Comparison of ENCODE assay signal across 9 mouse cellular contexts in the genomic region with DNA sequence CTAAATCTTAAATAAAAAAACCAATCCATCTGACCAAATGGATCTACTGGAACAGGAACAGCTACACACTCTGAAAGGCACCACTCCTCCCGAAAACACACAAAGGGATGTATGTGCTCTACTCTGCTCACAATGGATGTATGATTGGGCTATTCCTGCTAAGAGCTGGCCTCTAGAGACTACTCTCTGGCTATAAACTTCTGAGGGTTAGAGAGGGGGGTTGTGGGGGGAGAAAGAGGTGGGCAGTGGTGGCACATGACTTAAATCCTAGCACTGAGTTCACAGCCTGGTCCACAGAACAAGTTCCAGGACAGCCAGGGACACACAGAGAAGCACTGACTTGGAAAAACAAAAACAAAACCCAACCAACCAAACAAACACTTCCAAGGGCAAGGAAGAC. TPM values are rescaled to one million over a fixed set of nuclear protein-coding genes. Genes with fewer than 3 reads are reported as not detected.
DNase-seq lines count a peak whose midpoint lies in the region; ATAC-seq and TF ChIP-seq lines count a peak whose summit lies in the region.
"Had no signal": no experiment of that assay in that cellular context is flagged by ENCODE, and none has a peak within 500 bp of the region (broad histone marks: within the 10 kb centered on the region; RNA-seq: fewer than 3 reads in every experiment).

No protein-coding gene starts in this region.

- peaks cover 47% of the 10 kb centered on the region for H3K36me3 ChIP-seq in kidney, embryonic 15.5 days
- peaks cover 40% of the 10 kb centered on the region for H3K36me3 ChIP-seq in embryonic facial prominence, embryonic 15.5 days
- H3K36me3 ChIP-seq in hindbrain, postnatal 0 days (ENCODE audit: insufficient read depth, low read length) = peaks cover 24% of the 10 kb centered on the region
- H3K36me3 ChIP-seq in midbrain, embryonic 14.5 days (ENCODE audit: control insufficient read depth, insufficient read depth, low read length) = peaks cover 41% of the 10 kb centered on the region

- no peak for ATAC-seq in kidney, embryonic 15.5 days (replicated peaks; ENCODE audit: low FRiP score)
- no peak for ATAC-seq in embryonic facial prominence, embryonic 15.5 days (ENCODE audit: insufficient number of reproducible peaks, low FRiP score, low TSS enrichment, low read depth)
- no peak for ATAC-seq in hindbrain, postnatal 0 days
- ATAC-seq in midbrain, embryonic 14.5 days (ENCODE audit: low FRiP score, low TSS enrichment) = no peak
- ATAC-seq in frontal cortex, adult (ENCODE audit: low TSS enrichment) = no peak

- H3K9ac ChIP-seq in kidney, embryonic 15.5 days = no peak overlapping the region
- H3K9ac ChIP-seq in embryonic facial prominence, embryonic 15.5 days = no peak overlapping the region
- H3K9ac ChIP-seq in hindbrain, postnatal 0 days (replicated peaks; ENCODE audit: low read length) = no peak overlapping the region
- no peak overlapping the region for H3K9ac ChIP-seq in midbrain, embryonic 14.5 days (replicated peaks; ENCODE audit: low read length)

- no peak for DNase-seq in kidney, adult 8-10 months
- no peak for DNase-seq in hindbrain, postnatal 0 days (ENCODE audit: low spot score)
- no peak for DNase-seq in midbrain, embryonic 14.5 days
- DNase-seq in cerebellum, adult 18-20 months = no peak
- no peak for DNase-seq in right cerebral cortex, postnatal 36 days (ENCODE audit: low spot score in 2 of 2)

- no peak overlapping the region for H3K27ac ChIP-seq in kidney, embryonic 15.5 days
- H3K27ac ChIP-seq in embryonic facial prominence, embryonic 15.5 days (replicated peaks) = no peak overlapping the region
- H3K27ac ChIP-seq in hindbrain, postnatal 0 days = no peak overlapping the region
- H3K27ac ChIP-seq in midbrain, embryonic 14.5 days (replicated peaks; ENCODE audit: low read depth, low read length) = no peak overlapping the region

- no peak for TF ChIP-seq CTCF in hindbrain, postnatal 0 days (IDR thresholded peaks at IDR 0.05; ENCODE audit: low read depth)

- peak overlapping the region; percentile 84 for H3K4me2 ChIP-seq in kidney, embryonic 15.5 days
- H3K4me2 ChIP-seq in embryonic facial prominence, embryonic 15.5 days (replicated peaks) = no peak overlapping the region
- peak overlapping the region; percentile 86 for H3K4me2 ChIP-seq in hindbrain, postnatal 0 days (ENCODE audit: low read depth, low read length)
- H3K4me2 ChIP-seq in midbrain, embryonic 14.5 days (ENCODE audit: low read length) = peak overlapping the region; percentile 87; the same call in 1 of the 2 replicates

- H3K27me3 ChIP-seq in kidney, embryonic 15.5 days = no peaks in the 10 kb centered on the region
- no peaks in the 10 kb centered on the region for H3K27me3 ChIP-seq in embryonic facial prominence, embryonic 15.5 days
- no peaks in the 10 kb centered on the region for H3K27me3 ChIP-seq in hindbrain, postnatal 0 days (ENCODE audit: insufficient read depth, low read length)
- no peaks in the 10 kb centered on the region for H3K27me3 ChIP-seq in midbrain, embryonic 14.5 days (ENCODE audit: control insufficient read depth, insufficient read depth, low read length)

- H3K4me3 ChIP-seq in kidney, embryonic 15.5 days (replicated peaks) = peak overlapping the region; percentile 88
- H3K4me3 ChIP-seq in embryonic facial prominence, embryonic 15.5 days (replicated peaks) = peak overlapping the region; percentile 76
- 0 out of 2 replicates have a peak overlapping the region, but pooled peaks have one; percentile 85 for H3K4me3 ChIP-seq in hindbrain, postnatal 0 days (ENCODE audit: low read length)
- no peak overlapping the region for H3K4me3 ChIP-seq in midbrain, embryonic 14.5 days (replicated peaks; ENCODE audit: low read depth, low read length)

- H3K4me1 ChIP-seq in kidney, embryonic 15.5 days = peaks cover 18% of the 10 kb centered on the region
- H3K4me1 ChIP-seq in embryonic facial prominence, embryonic 15.5 days = peaks cover 11% of the 10 kb centered on the region; the same call in 1 of the 2 replicates
- H3K4me1 ChIP-seq in hindbrain, postnatal 0 days (ENCODE audit: insufficient read depth, low read length) = no peaks in the 10 kb centered on the region; the same call in 1 of the 2 replicates
- H3K4me1 ChIP-seq in midbrain, embryonic 14.5 days (ENCODE audit: control insufficient read depth, insufficient read depth, low read length) = peaks cover 5% of the 10 kb centered on the region

- 80% methylated on average over 1 of the region's 1 CpGs for WGBS in kidney, embryonic 15.5 days
- 78% methylated on average over 1 of the region's 1 CpGs for WGBS in embryonic facial prominence, embryonic 15.5 days
- WGBS in hindbrain, postnatal 0 days = 96% methylated on average over 1 of the region's 1 CpGs
- 93% methylated on average over 1 of the region's 1 CpGs for WGBS in midbrain, embryonic 14.5 days

- H3K9me3 ChIP-seq in kidney, embryonic 15.5 days (replicated peaks) = no peaks in the 10 kb centered on the region
- H3K9me3 ChIP-seq in embryonic facial prominence, embryonic 15.5 days (replicated peaks) = no peaks in the 10 kb centered on the region
- no peaks in the 10 kb centered on the region for H3K9me3 ChIP-seq in hindbrain, postnatal 0 days (ENCODE audit: low read length)
- H3K9me3 ChIP-seq in midbrain, embryonic 14.5 days (ENCODE audit: control insufficient read depth, low read length) = no peaks in the 10 kb centered on the region
- H3K9me3 ChIP-seq: G1E had no signal

RNA-seq across cellular contexts. Expression of a gene that starts 2.1 kb away (rescaled TPM):
- 306 and 318 TPM in 2 replicates for polyA plus RNA-seq in kidney, embryonic 15.5 days (2015; fragmentation: Nextera tagmentation; extraction: Ambion mirVana)
- polyA plus RNA-seq in embryonic facial prominence, embryonic 15.5 days (2015; fragmentation: Nextera tagmentation; extraction: Ambion mirVana) = 193 and 195 TPM in 2 replicates
- total RNA-seq in hindbrain, postnatal 0 days (2014; rRNA removed) = 103 and 116 TPM in 2 replicates
- polyA plus RNA-seq in hindbrain, postnatal 0 days (2015; fragmentation: Nextera tagmentation; extraction: Ambion mirVana) = 203 and 219 TPM in 2 replicates
- polyA plus RNA-seq in midbrain, embryonic 14.5 days (2014; fragmentation: Nextera tagmentation; extraction: Ambion mirVana) = 117 and 130 TPM in 2 replicates

RNA-seq across cellular contexts. Expression of a gene that starts 56.1 kb away (rescaled TPM):
- 56.5 and 58.1 TPM in 2 replicates for polyA plus RNA-seq in kidney, embryonic 15.5 days (2015; fragmentation: Nextera tagmentation; extraction: Ambion mirVana)
- polyA plus RNA-seq in embryonic facial prominence, embryonic 15.5 days (2015; fragmentation: Nextera tagmentation; extraction: Ambion mirVana) = 41.0 and 45.8 TPM in 2 replicates
- total RNA-seq in hindbrain, postnatal 0 days (2014; rRNA removed) = 10.5 and 13.5 TPM in 2 replicates
- polyA plus RNA-seq in hindbrain, postnatal 0 days (2015; fragmentation: Nextera tagmentation; extraction: Ambion mirVana) = 16.0 and 18.6 TPM in 2 replicates
- polyA plus RNA-seq in midbrain, embryonic 14.5 days (2014; fragmentation: Nextera tagmentation; extraction: Ambion mirVana) = 9.1 and 11.1 TPM in 2 replicates
